Mouse (Mus musculus) neural tube, embryonic 11.5 days (tissue): ENCODE measurements around the gene Gm20481. TPM values are rescaled to one million over a fixed set of nuclear protein-coding genes. Genes with fewer than 3 reads are reported as not detected.
A peak's percentile ranks its signal among the peaks of the same experiment; 100 is the strongest.
"Not testable (repeated sequence)": the region's sequence is repeated elsewhere in the genome, so short reads cannot be mapped to it uniquely, and the experiment has no call there.

Source experiments
- ATAC-seq: fragments of 200-750 bp; cut with Nextera tagmentation; 2 replicates; pipeline ENCODE4 v1.8.0; 2017; ENCODE audit warnings: moderate number of reproducible peaks, mild to moderate bottlenecking, moderate TSS enrichment, moderate library complexity; ENCODE audit not compliant: insufficient read depth, low FRiP score, low TSS enrichment
- DNase-seq: peaks from one replicate; pipeline ENCODE4 v3.0.0-alpha.2; 2015; ENCODE audit warnings: low spot score
- H3K27ac ChIP-seq: fragments of 300-500 bp; sonication (generic); 2 replicates; pipeline ENCODE4 v1.5.1; 2014; ENCODE audit warnings: low read depth, mild to moderate bottlenecking, low read length
- H3K27me3 ChIP-seq: fragments of 300-500 bp; sonication (generic); 2 replicates; pipeline ENCODE4 v1.6.1; 2014; ENCODE audit warnings: mild to moderate bottlenecking, low read length, mixed read lengths; ENCODE audit not compliant: control insufficient read depth, insufficient read depth
- H3K36me3 ChIP-seq: fragments of 300-500 bp; sonication (generic); 2 replicates; pipeline ENCODE4 v1.6.1; 2014; ENCODE audit warnings: mild to moderate bottlenecking, low read length, moderate library complexity, mixed read lengths; ENCODE audit not compliant: control insufficient read depth, insufficient read depth
- H3K4me1 ChIP-seq: fragments of 300-500 bp; sonication (generic); 2 replicates; pipeline ENCODE4 v1.6.1; 2014; ENCODE audit warnings: low read length, mixed read lengths; ENCODE audit not compliant: control insufficient read depth, insufficient read depth
- H3K4me2 ChIP-seq: fragments of 300-500 bp; sonication (generic); 2 replicates; pipeline ENCODE4 v1.6.1; 2014; ENCODE audit warnings: low read depth, mild to moderate bottlenecking, moderate library complexity
- H3K4me3 ChIP-seq: fragments of 300-500 bp; sonication (generic); 2 replicates; pipeline ENCODE4 v1.5.1; 2014; ENCODE audit warnings: low read depth, low read length
- H3K9ac ChIP-seq: fragments of 300-500 bp; sonication (generic); 2 replicates; pipeline ENCODE4 v1.6.1; 2014; ENCODE audit warnings: mild to moderate bottlenecking, low read length
- H3K9me3 ChIP-seq: fragments of 300-500 bp; sonication (generic); 2 replicates; pipeline ENCODE4 v1.6.1; 2016; ENCODE audit warnings: low read length; ENCODE audit not compliant: control insufficient read depth
- WGBS: fragments of 180-500 bp; shearing (Covaris S2); extraction: QIAGEN DNeasy Blood & Tissue Kit; methylation state at CpG from one replicate; pipeline ENCODE4 v1.1.7; 2014; 5-methylcytosine and 5-hydroxymethylcytosine counted together
- polyA plus RNA-seq: library from polyadenylated mRNA; unstranded; fragments of >200 nt; fragmentation: Nextera tagmentation; extraction: Ambion mirVana; gene quantifications from 2 replicates; pipeline ENCODE4 v1.2.1, GENCODE M21; 2014

Gene Gm20481
- not detected in 2 replicates for polyA plus RNA-seq

DNA sequence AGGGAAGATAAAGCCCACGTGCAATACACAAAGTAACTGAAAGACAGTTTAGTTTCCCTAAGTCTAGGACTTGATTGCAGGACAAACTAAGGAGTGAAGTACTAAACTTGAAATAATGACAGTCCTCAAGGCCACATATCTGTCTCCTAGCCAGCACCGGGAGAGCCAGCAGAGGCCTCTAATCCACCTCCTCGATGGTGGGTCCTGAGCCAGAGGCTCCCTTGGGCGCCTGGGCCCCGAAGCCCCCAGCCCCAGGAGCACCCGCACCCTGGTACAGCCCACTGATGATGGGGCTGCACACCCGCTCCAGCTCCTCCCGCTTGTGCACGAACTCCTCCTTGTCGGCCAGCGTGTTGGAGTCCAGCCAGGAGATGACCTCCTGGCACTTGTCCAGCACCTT lies at the start of gene Gm20481:
Gm20481 (plus strand) TSS at position 91 of the 400 bp plus-strand sequence.
- not testable (repeated sequence) for H3K36me3 ChIP-seq, DNase-seq, H3K4me1 ChIP-seq, H3K27ac ChIP-seq, ATAC-seq, H3K9ac ChIP-seq, H3K9me3 ChIP-seq, H3K4me3 ChIP-seq, H3K4me2 ChIP-seq
- H3K27me3 ChIP-seq, result peaks cover 21% of the 10 kb centered on the region
- 67% methylated on average over 7 of the region's 11 CpGs for WGBS

DNA sequence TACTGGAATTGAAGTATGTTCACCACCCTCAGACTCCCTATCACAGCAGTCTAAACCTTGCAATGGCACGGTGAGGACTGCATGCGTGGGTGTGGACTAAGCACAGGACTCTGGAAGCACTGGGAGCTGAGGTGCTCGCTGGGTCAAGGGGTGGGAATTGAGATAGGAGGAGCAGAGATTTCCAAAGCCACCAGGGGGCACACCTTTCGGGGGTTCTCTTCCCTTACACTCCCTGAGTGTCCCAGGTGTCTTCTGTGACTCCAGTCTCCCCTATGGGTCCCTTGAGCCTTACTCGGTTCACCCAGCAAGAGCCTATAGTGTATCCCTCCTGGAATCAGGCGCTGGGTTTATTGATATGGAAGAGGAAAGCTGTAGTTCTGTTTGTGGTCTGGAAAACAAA lies 46.8 kb upstream of the Gm20481 start:
- 48% methylated on average over 6 of the region's 6 CpGs for WGBS
- H3K36me3 ChIP-seq, result no peaks in the 10 kb centered on the region
- H3K4me2 ChIP-seq, result no peak overlapping the region
- no peaks in the 10 kb centered on the region for H3K9me3 ChIP-seq
- DNase-seq (no peak), ATAC-seq (no peak)
- no peaks in the 10 kb centered on the region for H3K4me1 ChIP-seq
- no peaks in the 10 kb centered on the region for H3K27me3 ChIP-seq
- no peak overlapping the region for H3K27ac ChIP-seq
- H3K4me3 ChIP-seq, result no peak overlapping the region
- no peak overlapping the region for H3K9ac ChIP-seq

DNA sequence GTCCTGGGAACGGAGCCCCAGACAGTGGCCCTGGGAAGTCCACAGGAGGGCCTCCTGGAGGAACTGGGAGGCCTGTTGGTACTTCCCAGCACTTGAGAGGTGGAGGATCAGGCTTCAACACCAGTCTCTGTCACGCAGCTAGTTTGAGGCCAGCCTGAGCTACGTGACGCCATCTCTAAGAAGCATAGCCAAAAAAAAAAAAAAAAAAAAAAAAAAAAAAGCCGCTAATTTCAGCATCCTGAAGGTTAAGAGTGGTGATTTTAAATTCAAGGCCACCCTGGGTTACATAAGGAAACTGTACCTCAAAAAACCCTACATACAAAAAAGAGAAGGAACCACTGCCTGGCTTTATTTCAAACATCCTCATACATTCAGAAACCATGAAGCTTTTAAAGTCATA lies 45.5 kb upstream of the Gm20481 start:
- Histone ChIP-seq H3K27ac (no peak overlapping the region), H3K4me3 (no peak overlapping the region), H3K27me3 (no peaks in the 10 kb centered on the region), H3K4me2 (no peak overlapping the region), H3K9ac (no peak overlapping the region), H3K9me3 (no peaks in the 10 kb centered on the region), H3K36me3 (no peaks in the 10 kb centered on the region), H3K4me1 (no peaks in the 10 kb centered on the region)
- WGBS, result 76% methylated on average over 5 of the region's 5 CpGs
- no peak for DNase-seq
- ATAC-seq, result no peak

DNA sequence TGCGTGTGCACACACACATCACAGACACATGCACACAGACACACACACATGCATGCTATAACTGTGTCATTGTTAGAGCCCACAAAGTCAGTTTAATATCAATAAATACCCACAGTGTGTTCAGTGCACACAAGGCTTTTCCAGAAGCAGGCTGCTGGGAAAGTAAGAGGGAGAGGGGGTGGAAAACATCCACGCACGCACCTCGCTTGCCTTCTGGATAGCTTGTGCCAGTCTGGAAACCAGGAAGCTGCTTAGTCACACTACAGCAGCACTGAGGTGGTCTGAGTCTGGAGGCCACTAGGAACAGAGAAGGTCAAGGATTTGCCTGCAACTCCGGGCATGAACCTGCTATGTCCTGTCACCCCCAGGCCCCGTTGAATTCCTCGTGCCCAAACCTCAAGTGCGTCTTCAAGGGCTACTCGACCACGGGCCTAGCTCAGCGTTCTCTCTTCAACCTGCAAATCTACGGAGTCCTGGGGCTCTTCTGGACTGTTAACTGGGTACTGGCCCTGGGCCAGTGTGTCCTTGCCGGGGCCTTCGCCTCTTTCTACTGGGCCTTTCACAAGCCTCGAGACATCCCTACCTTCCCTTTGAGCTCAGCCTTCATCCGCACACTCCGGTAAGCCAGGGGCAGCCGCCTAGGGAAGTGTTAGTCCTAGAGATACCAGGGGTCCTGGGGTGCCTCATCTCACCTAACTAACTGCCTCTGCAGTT lies 42.2 kb upstream of the Gm20481 start:
- DNase-seq (no peak), ATAC-seq (no peak)
- no peaks in the 10 kb centered on the region for H3K36me3 ChIP-seq
- no peak overlapping the region for H3K4me2 ChIP-seq
- no peaks in the 10 kb centered on the region for H3K9me3 ChIP-seq
- no peak overlapping the region for H3K9ac ChIP-seq
- H3K27me3 ChIP-seq, result no peaks in the 10 kb centered on the region
- WGBS, result 87% methylated on average over 18 of the region's 18 CpGs
- no peak overlapping the region for H3K4me3 ChIP-seq
- 0 out of 2 replicates have a peak, but pooled peaks cover 4% of the 10 kb centered on the region for H3K4me1 ChIP-seq
- H3K27ac ChIP-seq, result no peak overlapping the region

DNA sequence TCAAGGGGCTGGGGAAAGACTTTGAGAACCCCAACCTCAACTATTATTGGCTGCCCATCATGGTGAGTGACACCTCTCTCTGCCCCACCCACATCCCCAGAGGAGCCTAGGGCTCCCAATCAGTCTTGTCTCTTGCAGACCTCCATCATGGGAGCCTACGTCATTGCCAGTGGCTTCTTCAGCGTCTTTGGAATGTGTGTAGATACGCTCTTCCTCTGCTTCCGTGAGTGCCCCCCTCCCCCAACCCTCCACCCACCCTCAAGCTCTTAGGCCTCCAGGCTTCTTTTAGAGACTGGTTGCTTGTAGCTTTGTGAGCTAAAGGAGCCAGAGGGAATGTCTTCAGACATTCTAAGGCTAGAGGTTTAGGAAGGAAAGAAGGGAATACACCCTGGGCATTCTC lies 40.9 kb upstream of the Gm20481 start:
- H3K27ac ChIP-seq, result no peak overlapping the region
- 83% methylated on average over 4 of the region's 4 CpGs for WGBS
- H3K4me3 ChIP-seq, result no peak overlapping the region
- ATAC-seq (no peak), DNase-seq (no peak)
- no peaks in the 10 kb centered on the region for H3K9me3 ChIP-seq
- no peak overlapping the region for H3K9ac ChIP-seq
- H3K36me3 ChIP-seq, result no peaks in the 10 kb centered on the region
- no peak overlapping the region for H3K4me2 ChIP-seq
- no peaks in the 10 kb centered on the region for H3K27me3 ChIP-seq
- H3K4me1 ChIP-seq, result 0 out of 2 replicates have a peak, but pooled peaks cover 4% of the 10 kb centered on the region

DNA sequence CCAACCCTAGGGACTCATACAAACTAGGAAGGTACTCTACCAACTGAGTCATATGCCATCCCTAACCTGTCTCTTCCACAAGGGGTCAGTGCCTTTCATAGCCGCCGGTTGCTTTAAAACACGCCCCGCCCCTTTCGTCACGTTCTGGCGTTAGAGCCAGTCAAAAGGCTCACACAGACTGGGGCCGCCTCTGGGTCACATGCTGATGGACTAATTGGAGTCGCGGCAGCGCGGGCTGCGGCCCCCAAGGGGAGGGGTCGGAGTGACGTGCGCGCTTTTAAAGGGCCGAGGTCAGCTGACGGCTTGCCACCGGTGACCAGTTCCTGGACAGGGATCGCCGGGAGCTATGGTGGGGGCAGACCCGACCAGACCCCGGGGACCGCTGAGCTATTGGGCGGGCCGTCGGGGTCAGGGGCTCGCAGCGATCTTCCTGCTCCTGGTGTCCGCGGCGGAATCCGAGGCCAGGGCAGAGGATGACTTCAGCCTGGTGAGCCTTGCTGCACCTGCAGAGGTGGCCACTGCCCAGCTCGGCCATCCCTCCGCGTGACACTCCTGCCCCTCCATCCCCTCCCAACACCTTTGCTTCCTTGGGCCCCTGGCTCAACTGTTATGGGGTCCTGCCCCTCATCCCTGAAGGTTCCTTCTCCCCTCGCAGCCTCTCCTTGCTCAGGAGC lies 38.5 kb upstream of the Gm20481 start, which contains the start of gene Neu1:
Neu1 (plus strand) TSS at position 193 of the 674 bp plus-strand sequence.
- H3K27me3 ChIP-seq, result no peaks in the 10 kb centered on the region
- no peak within 1 kb of the TSS for H3K27ac ChIP-seq
- 1% methylated on average over 38 of the region's 38 CpGs for WGBS
- H3K4me2 ChIP-seq, result peak within 1 kb of the TSS; percentile 97
- H3K9ac ChIP-seq, result peak within 1 kb of the TSS; percentile 67
- peak within 1 kb of the TSS; percentile 69 for H3K4me3 ChIP-seq
- peak; percentile 97 for DNase-seq
- ATAC-seq, result peak; percentile 97
- H3K9me3 ChIP-seq, result no peaks in the 10 kb centered on the region
- 0 out of 2 replicates have a peak, but pooled peaks cover 4% of the 10 kb centered on the region for H3K4me1 ChIP-seq
- no peaks in the 10 kb centered on the region for H3K36me3 ChIP-seq

DNA sequence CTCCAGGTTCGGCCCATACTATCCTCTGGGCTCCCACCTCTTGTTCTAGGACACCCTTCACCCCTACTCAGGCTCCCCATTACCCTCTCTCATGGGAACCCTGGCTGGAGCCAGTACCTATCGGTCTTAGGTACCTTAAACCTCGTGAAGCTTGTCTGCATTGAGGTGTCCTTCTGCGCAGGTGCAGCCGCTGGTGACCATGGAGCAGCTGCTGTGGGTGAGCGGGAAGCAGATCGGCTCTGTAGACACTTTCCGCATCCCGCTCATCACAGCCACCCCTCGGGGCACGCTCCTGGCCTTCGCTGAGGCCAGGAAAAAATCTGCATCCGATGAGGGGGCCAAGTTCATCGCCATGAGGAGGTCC lies 38.0 kb upstream of the Gm20481 start:
- Histone ChIP-seq H3K9ac (peak overlapping the region; percentile 67), H3K4me2 (peak overlapping the region; percentile 97), H3K4me1 (0 out of 2 replicates have a peak, but pooled peaks cover 4% of the 10 kb centered on the region), H3K27me3 (no peaks in the 10 kb centered on the region), H3K36me3 (no peaks in the 10 kb centered on the region), H3K9me3 (no peaks in the 10 kb centered on the region), H3K27ac (no peak overlapping the region), H3K4me3 (peak overlapping the region; percentile 69)
- WGBS, result 8% methylated on average over 14 of the region's 14 CpGs
- ATAC-seq (no peak), DNase-seq (no peak)

DNA sequence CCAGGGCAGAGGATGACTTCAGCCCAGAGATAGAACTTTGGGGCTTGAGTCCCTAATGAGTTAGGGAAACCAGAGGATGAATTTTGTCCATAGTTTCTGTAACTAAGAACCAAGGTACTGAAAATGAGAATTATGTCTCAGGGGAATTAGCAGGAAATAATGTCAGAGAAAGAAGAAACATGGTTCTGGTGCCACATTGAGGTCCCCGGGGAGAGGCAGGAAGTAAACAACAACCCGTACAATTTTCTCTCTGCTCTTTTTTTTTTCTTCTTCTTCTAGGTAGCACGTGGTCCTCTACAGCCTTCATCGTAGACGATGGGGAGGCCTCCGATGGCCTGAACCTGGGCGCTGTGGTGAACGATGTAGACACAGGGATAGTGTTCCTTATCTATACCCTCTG lies 37.4 kb upstream of the Gm20481 start:
- no peak for ATAC-seq
- Histone ChIP-seq H3K27me3 (no peaks in the 10 kb centered on the region), H3K9me3 (no peaks in the 10 kb centered on the region), H3K36me3 (no peaks in the 10 kb centered on the region), H3K4me2 (peak overlapping the region; percentile 97), H3K27ac (no peak overlapping the region), H3K4me3 (peak overlapping the region; percentile 69; the same call in 1 of the 2 replicates), H3K4me1 (0 out of 2 replicates have a peak, but pooled peaks cover 4% of the 10 kb centered on the region), H3K9ac (peak overlapping the region; percentile 67)
- 92% methylated on average over 8 of the region's 8 CpGs for WGBS
- no peak for DNase-seq
